Mouse (Mus musculus) layer of hippocampus, postnatal 36 days (tissue): ENCODE measurements around the gene Edc3. TPM values are rescaled to one million over a fixed set of nuclear protein-coding genes. Genes with fewer than 3 reads are reported as not detected.

Source experiments
- DNase-seq, 2 experiments: peaks; one replicate each; pipeline ENCODE4 v3.0.0; 2022
- total RNA-seq, 2 experiments: library from RNA; stranded (reverse); gene quantifications; 2 replicates each; pipeline ENCODE4 v1.2.3; 2021

The Edc3 gene
- total RNA-seq, 2 experiments from 2014 or later, result 15.5 to 15.6 TPM

GRCm38 (mm10) chr9:57762563-57762991 lies 54.2 kb downstream of the Edc3 start:
- no peak for DNase-seq

- DNase-seq, result peak; percentile 77 to 83
Measured at GRCm38 (mm10) chr9:57764147-57764973, 56.0 kb downstream of the Edc3 start.

- peak; percentile 94 to 95 for DNase-seq
Measured at GRCm38 (mm10) chr9:57764974-57765363, 56.6 kb downstream of the Edc3 start.

- DNase-seq, result no peak
Measured at GRCm38 (mm10) chr9:57765364-57766351, 57.3 kb downstream of the Edc3 start, which contains the start of gene Clk3. Clk3 (minus strand) TSS chr9:57765860.

- DNase-seq, result no peak
Measured at GRCm38 (mm10) chr9:57766431-57766830, 58.1 kb downstream of the Edc3 start.

- DNase-seq, result no peak
Measured at GRCm38 (mm10) chr9:57767231-57767630, 58.9 kb downstream of the Edc3 start.

GRCm38 (mm10) chr9:57769539-57770069 lies 61.3 kb downstream of the Edc3 start:
- DNase-seq, result no peak

- no peak for DNase-seq
Measured at GRCm38 (mm10) chr9:57770214-57770613, 61.9 kb downstream of the Edc3 start.

GRCm38 (mm10) chr9:57770836-57771235 lies 62.5 kb downstream of the Edc3 start:
- no peak for DNase-seq

GRCm38 (mm10) chr9:57773754-57774153 lies 65.4 kb downstream of the Edc3 start:
- no peak for DNase-seq

- DNase-seq, result no peak
Measured at GRCm38 (mm10) chr9:57774168-57774567, 65.8 kb downstream of the Edc3 start.

- DNase-seq, result no peak
Measured at GRCm38 (mm10) chr9:57775026-57775425, 66.7 kb downstream of the Edc3 start.

- DNase-seq, result no peak
Measured at GRCm38 (mm10) chr9:57775736-57776135, 67.4 kb downstream of the Edc3 start.

GRCm38 (mm10) chr9:57782656-57783055 lies 74.3 kb downstream of the Edc3 start:
- DNase-seq, result no peak

GRCm38 (mm10) chr9:57789733-57790132 lies 81.4 kb downstream of the Edc3 start:
- DNase-seq, result no peak

GRCm38 (mm10) chr9:57797456-57797855 lies 89.1 kb downstream of the Edc3 start:
- no peak for DNase-seq

GRCm38 (mm10) chr9:57798725-57799253 lies 90.4 kb downstream of the Edc3 start:
- no peak for DNase-seq

- no peak for DNase-seq
Measured at GRCm38 (mm10) chr9:57800325-57800975, 92.1 kb downstream of the Edc3 start.
